In genomic region chrX:85829000-85829399, GRCm38 (mm10) we compare ENCODE assay signal across 14 mouse cellular contexts. TPM values are rescaled to one million over a fixed set of nuclear protein-coding genes. Genes with fewer than 3 reads are reported as not detected.
A peak's percentile ranks its signal among the peaks of the same experiment; 100 is the strongest.
DNase-seq lines count a peak whose midpoint lies in the region; ATAC-seq and TF ChIP-seq lines count a peak whose summit lies in the region.
"Had no signal": no experiment of that assay in that cellular context is flagged by ENCODE, and none has a peak within 500 bp of the region (broad histone marks: within the 10 kb centered on the region; RNA-seq: fewer than 3 reads in every experiment).

No protein-coding gene starts in this region.

- H3K27ac ChIP-seq in layer of hippocampus, adult 2 months = peak overlapping the region; percentile 28; the same call in 1 of the 2 replicates
- H3K27ac ChIP-seq in ES-E14 (ENCODE audit: insufficient read depth, low read depth, low read length, poor library complexity, severe bottlenecking) = no peak overlapping the region
- no peak overlapping the region for H3K27ac ChIP-seq in kidney, postnatal 0 days
- no peak overlapping the region for H3K27ac ChIP-seq in intestine, postnatal 0 days (ENCODE audit: low read depth, low read length)
- H3K27ac ChIP-seq: liver, embryonic 15.5 days had no signal

- in situ Hi-C loops in ES-E14 (cut with MboI; ENCODE audit: low sequenced_read_pairs in 2 of 2, unreplicated experiment in 2 of 2) = no loop called here

- DNase-seq in layer of hippocampus, adult 2 months (ENCODE audit: low spot score in 2 of 2) = peak in 1 of 2 experiments; percentile 13
- DNase-seq in layer of hippocampus, adult 9-11 months = no peak
- DNase-seq in ES-E14 (ENCODE audit: low read depth, low spot score) (peak; percentile 13), ZHBTc4 (ENCODE audit: low read depth, low spot score) (peak; percentile 52)
- DNase-seq in kidney, postnatal 0 days (ENCODE audit: low spot score) = no peak
- no peak for DNase-seq in adrenal gland, adult 18-20 months (ENCODE audit: low spot score in 2 of 2)
- DNase-seq: adrenal gland, adult 8-10 months; cerebellum, adult 11 months; gastrocnemius, postnatal 10 days; heart, postnatal 14 days; thymus, postnatal 25 days had no signal

- ATAC-seq in kidney, postnatal 0 days (replicated peaks; ENCODE audit: low FRiP score, low read depth) = peak; percentile 43; the same call in 1 of the 2 replicates
- ATAC-seq in intestine, postnatal 0 days = no peak

- H3K4me1 ChIP-seq in ES-E14 (ENCODE audit: control insufficient read depth in 2 of 2, insufficient read depth in 2 of 2, low read length in 2 of 2, poor library complexity in 1 of 2) = 0 out of 4 replicates have a peak, but pooled peaks cover 0 to 2% of the 10 kb centered on the region in 2 experiments
- no peaks in the 10 kb centered on the region for H3K4me1 ChIP-seq in kidney, postnatal 0 days (replicated peaks; ENCODE audit: insufficient read depth, low read length)
- no peaks in the 10 kb centered on the region for H3K4me1 ChIP-seq in intestine, postnatal 0 days (replicated peaks; ENCODE audit: control insufficient read depth, insufficient read depth, low read length)
- H3K4me1 ChIP-seq: liver, embryonic 15.5 days had no signal

- no peaks in the 10 kb centered on the region for H3K9me3 ChIP-seq in ES-E14 (ENCODE audit: control insufficient read depth, insufficient read depth, low read depth, low read length)
- no peaks in the 10 kb centered on the region for H3K9me3 ChIP-seq in kidney, postnatal 0 days (replicated peaks; ENCODE audit: low read length)
- no peaks in the 10 kb centered on the region for H3K9me3 ChIP-seq in intestine, postnatal 0 days (ENCODE audit: control insufficient read depth)
- H3K9me3 ChIP-seq: G1E; liver, embryonic 15.5 days had no signal

- no peak for TF ChIP-seq CTCF in layer of hippocampus, adult 2 months (conservative IDR thresholded peaks at IDR 0.05)
- TF ChIP-seq CTCF in kidney, postnatal 0 days (IDR thresholded peaks at IDR 0.05; ENCODE audit: low read depth) = no peak
- no peak for TF ChIP-seq CTCF in intestine, postnatal 0 days (IDR thresholded peaks at IDR 0.05; ENCODE audit: low read depth)

- no peaks in the 10 kb centered on the region for H3K27me3 ChIP-seq in kidney, postnatal 0 days (ENCODE audit: insufficient read depth, low read length)
- no peaks in the 10 kb centered on the region for H3K27me3 ChIP-seq in intestine, postnatal 0 days (replicated peaks; ENCODE audit: control insufficient read depth, insufficient read depth, low read length)
- H3K27me3 ChIP-seq: liver, embryonic 15.5 days had no signal

- no peak overlapping the region for H3K9ac ChIP-seq in ES-E14 (ENCODE audit: insufficient read depth, low read depth, low read length, poor library complexity, severe bottlenecking)
- H3K9ac ChIP-seq in kidney, postnatal 0 days (ENCODE audit: low read depth, low read length) = no peak overlapping the region
- no peak overlapping the region for H3K9ac ChIP-seq in intestine, postnatal 0 days (ENCODE audit: low read depth, low read length)
- H3K9ac ChIP-seq: liver, embryonic 15.5 days had no signal

- no peaks in the 10 kb centered on the region for H3K36me3 ChIP-seq in ES-E14 (ENCODE audit: control insufficient read depth, insufficient read depth, low read length, poor library complexity, severe bottlenecking)
- no peaks in the 10 kb centered on the region for H3K36me3 ChIP-seq in kidney, postnatal 0 days (ENCODE audit: insufficient read depth, low read length)
- no peaks in the 10 kb centered on the region for H3K36me3 ChIP-seq in intestine, postnatal 0 days (ENCODE audit: control insufficient read depth, insufficient read depth)
- H3K36me3 ChIP-seq: G1E; liver, embryonic 15.5 days had no signal

- H3K4me2 ChIP-seq in kidney, postnatal 0 days (ENCODE audit: low read length) = no peak overlapping the region
- no peak overlapping the region for H3K4me2 ChIP-seq in intestine, postnatal 0 days (replicated peaks; ENCODE audit: low read depth)
- H3K4me2 ChIP-seq: liver, embryonic 15.5 days had no signal

- H3K4me3 ChIP-seq in layer of hippocampus, adult 2 months = no peak overlapping the region
- H3K4me3 ChIP-seq in ES-E14 (ENCODE audit: insufficient read depth in 1 of 2, low read depth in 1 of 2, low read length in 2 of 2, poor library complexity in 1 of 2, severe bottlenecking in 1 of 2) = no peak overlapping the region
- H3K4me3 ChIP-seq in kidney, postnatal 0 days (replicated peaks; ENCODE audit: low read depth, low read length) = no peak overlapping the region
- H3K4me3 ChIP-seq in intestine, postnatal 0 days (ENCODE audit: low read depth, low read length) = no peak overlapping the region
- H3K4me3 ChIP-seq: liver, embryonic 15.5 days had no signal

TF ChIP-seq in ES-E14, 5 proteins besides CTCF, POLR2A, EP300 and RAD21:
- TF ChIP-seq ZNF384 (IDR thresholded peaks at IDR 0.05; ENCODE audit: low read depth, low read length) (no peak), HCFC1 (IDR thresholded peaks at IDR 0.05; ENCODE audit: borderline replicate concordance, insufficient read depth, low read length) (no peak), CHD2 (IDR thresholded peaks at IDR 0.05; ENCODE audit: low read depth, low read length) (no peak), MAFK (IDR thresholded peaks at IDR 0.05; ENCODE audit: insufficient read depth, low read depth, low read length) (no peak), ZC3H11A (IDR thresholded peaks at IDR 0.05; ENCODE audit: borderline replicate concordance, low read depth, low read length) (no peak)

RNA-seq across cellular contexts. Expression of gene 5430427O19Rik, which starts 41.2 kb away (rescaled TPM):
- under 1 TPM; 0.10 to 0.25 TPM for total RNA-seq in layer of hippocampus, adult 2 months (2021)
- total RNA-seq in ES-E14 (2012; rRNA removed) = 0.04 TPM in 1 of 2 replicates, not detected in the other
- 0.12 and 0.17 TPM in 2 replicates for polyA plus RNA-seq in kidney, postnatal 0 days (2015; fragmentation: Nextera tagmentation; extraction: Ambion mirVana)
- under 1 TPM; 0.17 to 0.58 TPM for total RNA-seq in adrenal gland, adult 18-20 months (2021)
- 0.07 and 0.17 TPM in 2 replicates for polyA plus RNA-seq in intestine, postnatal 0 days (2015; fragmentation: Nextera tagmentation; extraction: Ambion mirVana)

RNA-seq across cellular contexts. Expression of gene Gk, which starts 52.4 kb away (rescaled TPM):
- 10 to 100 TPM; 29.6 to 31.3 TPM for total RNA-seq in layer of hippocampus, adult 2 months (2021)
- total RNA-seq in ES-E14 (2012; rRNA removed) = 7.0 and 8.9 TPM in 2 replicates
- 55.6 and 59.5 TPM in 2 replicates for polyA plus RNA-seq in kidney, postnatal 0 days (2015; fragmentation: Nextera tagmentation; extraction: Ambion mirVana)
- total RNA-seq in adrenal gland, adult 18-20 months (2021) = 10 to 100 TPM; 31.0 to 55.2 TPM
- 78.9 and 83.3 TPM in 2 replicates for polyA plus RNA-seq in intestine, postnatal 0 days (2015; fragmentation: Nextera tagmentation; extraction: Ambion mirVana)

Comparison
In these comparisons a context has a peak if more than half of its experiments do, and no peak if none do; other contexts are left out.
1. DNase-seq: peak in ES-E14 (single experiment) and ZHBTc4 (single experiment); none in layer of hippocampus, adult 9-11 months (single experiment), kidney, postnatal 0 days (single experiment) and adrenal gland, adult 18-20 months (0 of 2).